Mouse (Mus musculus): ENCODE results near the gene Rps23. TPM values are rescaled to one million over a fixed set of nuclear protein-coding genes. Genes with fewer than 3 reads are reported as not detected.
A peak's percentile ranks its signal among the peaks of the same experiment; 100 is the strongest.
"Not testable (repeated sequence)": the region's sequence is repeated elsewhere in the genome, so short reads cannot be mapped to it uniquely, and the experiment has no call there.

Rps23 gene
- total RNA-seq, 1 experiment: 1,858 TPM

DNA sequence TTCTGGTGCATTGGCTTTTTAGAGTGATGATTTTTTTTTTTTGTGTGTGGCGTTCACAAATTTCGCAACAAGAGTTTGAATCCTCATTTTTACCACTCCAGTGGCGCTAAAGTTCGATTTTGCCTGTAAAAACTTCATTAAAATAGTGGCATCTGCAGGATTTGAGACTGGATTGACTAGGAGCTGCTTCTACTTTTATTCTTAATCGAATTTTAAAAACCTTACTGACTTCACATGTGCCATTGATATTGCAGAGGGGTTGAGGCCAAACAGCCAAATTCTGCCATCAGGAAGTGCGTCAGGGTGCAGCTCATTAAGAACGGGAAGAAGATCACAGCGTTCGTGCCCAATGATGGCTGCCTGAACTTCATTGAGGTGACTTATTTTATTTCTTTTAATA is 1.3 kb downstream of the Rps23 start:
- H3K4me1 ChIP-seq (ENCODE audit: control insufficient read depth in 2 of 2, insufficient read depth in 2 of 2, low read length in 2 of 2, poor library complexity in 1 of 2): no peaks in the 10 kb centered on the region; a peak in 1 of 4 replicates
- H3K9ac ChIP-seq (ENCODE audit: insufficient read depth, low read depth, low read length, poor library complexity, severe bottlenecking): peak overlapping the region; percentile 100; the same call in 1 of the 2 replicates
- H3K4me3 ChIP-seq (ENCODE audit: insufficient read depth in 1 of 2, low read depth in 1 of 2, low read length in 2 of 2, poor library complexity in 1 of 2, severe bottlenecking in 1 of 2): peak overlapping the region; percentile 84 to 100
- H3K27ac ChIP-seq (ENCODE audit: insufficient read depth, low read depth, low read length, poor library complexity, severe bottlenecking): peak overlapping the region; percentile 89; the same call in 1 of the 2 replicates
- H3K9me3 ChIP-seq (ENCODE audit: control insufficient read depth, insufficient read depth, low read depth, low read length): no peaks in the 10 kb centered on the region
- H3K36me3 ChIP-seq (ENCODE audit: control insufficient read depth, insufficient read depth, low read length, poor library complexity, severe bottlenecking): peaks cover 21% of the 10 kb centered on the region
- no peak for DNase-seq (ENCODE audit: low read depth, low spot score)
- no peak for TF ChIP-seq HCFC1 (IDR thresholded peaks at IDR 0.05; ENCODE audit: borderline replicate concordance, insufficient read depth, low read length)
- no peak for TF ChIP-seq MAFK (IDR thresholded peaks at IDR 0.05; ENCODE audit: insufficient read depth, low read depth, low read length)
- TF ChIP-seq CHD2 (IDR thresholded peaks at IDR 0.05; ENCODE audit: low read depth, low read length): no peak
- no peak for TF ChIP-seq ZNF384 (IDR thresholded peaks at IDR 0.05; ENCODE audit: low read depth, low read length)
- no peak for TF ChIP-seq ZC3H11A (IDR thresholded peaks at IDR 0.05; ENCODE audit: borderline replicate concordance, low read depth, low read length)
- in situ Hi-C loops (cut with MboI; ENCODE audit: low sequenced_read_pairs in 2 of 2, unreplicated experiment in 2 of 2): no loop called here

DNA sequence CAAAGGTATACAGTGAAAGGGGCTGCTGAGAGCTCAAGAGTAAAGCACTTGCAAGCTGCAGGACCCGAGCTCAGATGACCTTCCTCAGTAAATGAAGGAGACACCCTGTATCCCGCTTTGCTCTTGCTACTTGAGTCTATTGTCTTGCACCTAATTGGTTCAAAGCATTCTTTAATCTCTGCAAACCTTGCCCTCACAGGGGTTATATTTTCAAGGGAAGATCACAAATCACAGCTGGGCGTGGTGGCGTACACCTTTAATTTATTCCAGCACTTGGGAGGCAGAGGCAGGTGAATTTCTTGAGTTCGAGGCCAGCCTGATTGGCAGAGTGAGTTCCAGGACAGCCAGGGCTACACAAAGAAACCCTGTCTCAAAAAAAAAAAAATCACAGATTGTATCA is 2.4 kb downstream of the Rps23 start:
- in situ Hi-C loops (cut with MboI; ENCODE audit: low sequenced_read_pairs in 2 of 2, unreplicated experiment in 2 of 2): no loop called here
- Histone ChIP-seq H3K9ac (ENCODE audit: insufficient read depth, low read depth, low read length, poor library complexity, severe bottlenecking) (peak overlapping the region; percentile 38; the same call in 1 of the 2 replicates), H3K9me3 (ENCODE audit: control insufficient read depth, insufficient read depth, low read depth, low read length) (no peaks in the 10 kb centered on the region), H3K27ac (ENCODE audit: insufficient read depth, low read depth, low read length, poor library complexity, severe bottlenecking) (peak overlapping the region; percentile 36; the same call in 1 of the 2 replicates), H3K36me3 (ENCODE audit: control insufficient read depth, insufficient read depth, low read length, poor library complexity, severe bottlenecking) (peaks cover 21% of the 10 kb centered on the region), H3K4me3 (ENCODE audit: insufficient read depth in 1 of 2, low read depth in 1 of 2, low read length in 2 of 2, poor library complexity in 1 of 2, severe bottlenecking in 1 of 2) (peak overlapping the region in 1 of 2 experiments; percentile 100; a peak in 1 of 4 replicates), H3K4me1 (ENCODE audit: control insufficient read depth in 2 of 2, insufficient read depth in 2 of 2, low read length in 2 of 2, poor library complexity in 1 of 2) (no peaks in the 10 kb centered on the region; a peak in 1 of 4 replicates)
- peak; percentile 76 for DNase-seq (ENCODE audit: low read depth, low spot score)
- TF ChIP-seq CHD2 (IDR thresholded peaks at IDR 0.05; ENCODE audit: low read depth, low read length) (peak; percentile 20; the same call in 1 of the 2 replicates), ZNF384 (IDR thresholded peaks at IDR 0.05; ENCODE audit: low read depth, low read length) (no peak), MAFK (IDR thresholded peaks at IDR 0.05; ENCODE audit: insufficient read depth, low read depth, low read length) (no peak), ZC3H11A (IDR thresholded peaks at IDR 0.05; ENCODE audit: borderline replicate concordance, low read depth, low read length) (no peak)

DNA sequence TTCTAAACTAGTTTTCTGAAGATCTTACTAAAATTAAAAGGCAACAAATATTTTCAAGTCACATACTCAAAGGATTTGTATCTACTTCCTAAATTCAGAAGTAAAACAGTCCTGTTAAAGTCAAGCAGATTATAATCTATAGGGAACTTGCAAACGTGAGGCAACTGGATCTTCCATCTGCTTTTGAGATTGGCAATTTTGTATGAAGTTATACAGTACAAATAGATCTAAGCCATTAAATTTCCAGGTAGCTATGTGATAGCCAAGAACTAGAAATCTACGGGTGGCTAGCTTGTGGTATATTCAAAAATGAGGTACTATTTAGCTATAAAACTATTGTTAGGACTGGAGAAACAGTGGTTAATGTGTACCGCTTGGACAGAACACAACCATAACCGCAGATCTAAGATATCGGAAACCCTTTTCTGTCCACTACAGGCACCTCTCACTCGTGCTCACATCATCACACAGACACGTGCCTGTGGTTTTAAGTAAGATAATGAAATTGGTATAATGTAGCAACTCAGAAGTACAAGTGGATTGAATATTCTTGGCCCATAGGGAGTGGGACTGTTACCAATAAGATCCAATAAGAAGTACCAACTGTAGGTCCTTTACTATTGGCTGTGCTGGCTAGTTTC is 3.5 kb downstream of the Rps23 start:
- in situ Hi-C loops (cut with MboI; ENCODE audit: low sequenced_read_pairs in 2 of 2, unreplicated experiment in 2 of 2): no loop called here
- no peak overlapping the region for H3K4me3 ChIP-seq (ENCODE audit: insufficient read depth in 1 of 2, low read depth in 1 of 2, low read length in 2 of 2, poor library complexity in 1 of 2, severe bottlenecking in 1 of 2)
- no peak overlapping the region for H3K9ac ChIP-seq (ENCODE audit: insufficient read depth, low read depth, low read length, poor library complexity, severe bottlenecking)
- TF ChIP-seq ZC3H11A (IDR thresholded peaks at IDR 0.05; ENCODE audit: borderline replicate concordance, low read depth, low read length): no peak
- peak; percentile 54; the same call in 1 of the 2 replicates for TF ChIP-seq CHD2 (IDR thresholded peaks at IDR 0.05; ENCODE audit: low read depth, low read length)
- H3K4me1 ChIP-seq (ENCODE audit: control insufficient read depth in 2 of 2, insufficient read depth in 2 of 2, low read length in 2 of 2, poor library complexity in 1 of 2): no peaks in the 10 kb centered on the region; a peak in 1 of 4 replicates
- peak; percentile 12 for DNase-seq (ENCODE audit: low read depth, low spot score)
- peaks cover 21% of the 10 kb centered on the region for H3K36me3 ChIP-seq (ENCODE audit: control insufficient read depth, insufficient read depth, low read length, poor library complexity, severe bottlenecking)
- no peak overlapping the region for H3K27ac ChIP-seq (ENCODE audit: insufficient read depth, low read depth, low read length, poor library complexity, severe bottlenecking)
- no peaks in the 10 kb centered on the region for H3K9me3 ChIP-seq (ENCODE audit: control insufficient read depth, insufficient read depth, low read depth, low read length)

DNA sequence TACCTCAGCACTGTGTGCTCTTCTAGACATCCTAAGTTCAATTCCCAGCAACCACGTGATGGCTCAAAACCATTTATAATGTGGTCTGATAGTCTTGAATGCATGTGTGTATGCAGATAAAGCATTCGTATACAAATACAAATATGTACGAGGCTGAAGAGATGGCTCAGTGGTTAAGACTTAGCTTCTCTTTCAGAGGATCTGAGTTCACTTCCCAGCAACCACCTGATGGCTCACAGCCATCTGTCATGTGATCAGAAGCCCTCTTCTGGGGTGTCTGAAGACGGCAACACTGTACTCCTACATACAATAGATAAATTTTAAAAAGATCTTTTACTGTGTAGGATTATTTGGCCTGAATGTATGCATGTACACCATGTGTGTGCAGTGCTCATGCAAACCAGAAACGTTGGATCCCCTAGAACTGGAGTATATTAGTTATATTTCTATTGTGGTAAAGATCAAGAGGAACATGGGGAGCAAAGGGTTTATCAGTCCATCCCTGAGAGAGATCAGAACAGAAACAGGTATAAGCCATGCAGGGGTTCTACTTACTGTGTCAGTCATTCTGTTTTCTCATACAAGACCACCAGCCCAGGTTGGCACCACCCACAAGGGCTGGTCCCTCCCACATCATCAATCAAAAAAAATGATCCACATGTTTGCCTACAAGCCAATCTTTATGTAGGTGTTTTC is 4.3 kb downstream of the Rps23 start:
- Histone ChIP-seq H3K4me1 (ENCODE audit: control insufficient read depth in 2 of 2, insufficient read depth in 2 of 2, low read length in 2 of 2, poor library complexity in 1 of 2) (no peaks in the 10 kb centered on the region; a peak in 1 of 4 replicates), H3K27ac (ENCODE audit: insufficient read depth, low read depth, low read length, poor library complexity, severe bottlenecking) (no peak overlapping the region), H3K9me3 (ENCODE audit: control insufficient read depth, insufficient read depth, low read depth, low read length) (no peaks in the 10 kb centered on the region), H3K9ac (ENCODE audit: insufficient read depth, low read depth, low read length, poor library complexity, severe bottlenecking) (no peak overlapping the region), H3K4me3 (ENCODE audit: insufficient read depth in 1 of 2, low read depth in 1 of 2, low read length in 2 of 2, poor library complexity in 1 of 2, severe bottlenecking in 1 of 2) (no peak overlapping the region), H3K36me3 (ENCODE audit: control insufficient read depth, insufficient read depth, low read length, poor library complexity, severe bottlenecking) (peaks cover 21% of the 10 kb centered on the region)
- peak; percentile 13 for DNase-seq (ENCODE audit: low read depth, low spot score)
- in situ Hi-C loops (cut with MboI; ENCODE audit: low sequenced_read_pairs in 2 of 2, unreplicated experiment in 2 of 2): no loop called here
- 0 out of 2 replicates have a peak, but pooled peaks have one; percentile 9 for TF ChIP-seq CHD2 (IDR thresholded peaks at IDR 0.05; ENCODE audit: low read depth, low read length)
- no peak for TF ChIP-seq MAFK (IDR thresholded peaks at IDR 0.05; ENCODE audit: insufficient read depth, low read depth, low read length)
- TF ChIP-seq ZNF384 (IDR thresholded peaks at IDR 0.05; ENCODE audit: low read depth, low read length): no peak

DNA sequence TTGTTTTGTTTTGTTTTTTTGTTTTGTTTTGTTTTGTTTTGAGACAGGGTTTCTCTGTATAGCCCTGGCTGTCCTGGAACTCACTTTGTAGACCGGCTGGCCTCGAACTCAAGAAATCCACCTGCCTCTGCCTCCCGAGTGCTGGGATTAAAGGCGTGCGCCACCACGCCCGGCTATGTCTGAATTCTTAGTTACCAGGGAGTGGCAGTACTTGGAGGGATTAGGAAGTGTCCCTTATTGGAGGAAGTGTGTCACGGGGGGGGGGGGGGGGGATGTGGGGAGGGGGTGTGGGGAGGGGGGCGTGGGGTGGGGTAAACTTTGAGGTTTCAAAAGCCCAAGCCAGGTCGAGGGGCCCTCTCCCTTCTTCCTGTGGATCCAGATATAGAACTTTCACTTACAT is 5.5 kb downstream of the Rps23 start:
- H3K9ac ChIP-seq (ENCODE audit: insufficient read depth, low read depth, low read length, poor library complexity, severe bottlenecking); DNase-seq (ENCODE audit: low read depth, low spot score); H3K4me3 ChIP-seq (ENCODE audit: insufficient read depth in 1 of 2, low read depth in 1 of 2, low read length in 2 of 2, poor library complexity in 1 of 2, severe bottlenecking in 1 of 2); H3K27ac ChIP-seq (ENCODE audit: insufficient read depth, low read depth, low read length, poor library complexity, severe bottlenecking); H3K9me3 ChIP-seq (ENCODE audit: control insufficient read depth, insufficient read depth, low read depth, low read length); in situ Hi-C loops (cut with MboI; ENCODE audit: low sequenced_read_pairs in 2 of 2, unreplicated experiment in 2 of 2); H3K4me1 ChIP-seq (ENCODE audit: control insufficient read depth in 2 of 2, insufficient read depth in 2 of 2, low read length in 2 of 2, poor library complexity in 1 of 2): not testable (repeated sequence)
- H3K36me3 ChIP-seq (ENCODE audit: control insufficient read depth, insufficient read depth, low read length, poor library complexity, severe bottlenecking): peaks cover 21% of the 10 kb centered on the region
